8 mouse cellular contexts compared by ENCODE assay signal in the genomic region with DNA sequence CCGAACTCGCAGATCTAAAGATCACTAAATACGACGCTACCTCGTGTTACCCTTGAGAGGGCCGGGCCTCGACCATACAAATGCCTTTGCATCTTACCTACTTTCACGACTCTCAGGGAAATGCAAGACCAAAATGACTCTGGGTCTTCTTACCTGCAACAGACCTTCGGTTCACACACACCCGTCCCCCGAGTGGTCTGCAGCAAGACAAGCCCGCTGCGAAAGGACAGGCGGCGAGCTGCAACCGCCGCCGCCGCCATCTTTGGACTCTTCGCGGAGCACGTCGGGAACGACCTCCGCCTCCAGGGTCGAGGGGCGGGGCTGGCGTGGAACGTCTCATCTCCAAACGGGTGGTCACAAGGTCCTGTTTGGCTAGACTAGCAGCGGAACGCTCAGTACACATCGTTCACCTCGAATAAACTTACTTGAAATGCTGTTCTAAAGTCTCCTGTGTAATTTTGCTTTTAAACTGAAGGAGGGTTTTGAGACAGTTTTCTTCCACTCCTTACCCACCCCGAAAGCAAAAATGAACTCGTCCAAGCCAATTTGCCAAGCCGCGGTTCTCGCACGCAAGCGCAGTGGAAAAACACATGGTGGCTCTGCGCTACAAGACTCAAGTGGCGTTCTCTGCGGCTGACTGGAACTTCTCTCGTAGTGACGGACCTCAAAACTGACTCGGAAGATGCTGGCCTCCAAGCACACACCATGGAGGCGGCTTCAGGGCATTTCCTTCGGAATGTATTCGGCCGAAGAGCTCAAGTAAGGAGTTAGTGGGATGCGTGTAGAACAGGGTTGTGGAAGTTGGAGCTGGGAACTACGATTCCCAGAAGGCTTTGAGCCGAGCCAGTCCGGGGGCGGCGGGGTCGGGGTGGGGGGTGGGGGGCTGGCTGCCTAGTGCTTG. TPM values are rescaled to one million over a fixed set of nuclear protein-coding genes. Genes with fewer than 3 reads are reported as not detected.
DNase-seq lines count a peak whose midpoint lies in the region; ATAC-seq lines count a peak whose summit lies in the region.

Gene Ptcd3 (minus strand): TSS at position 270 of the 901 bp plus-strand sequence.
Gene Polr1a (plus strand): TSS at position 573 of the 901 bp plus-strand sequence.

- peak within 1 kb of the TSS; percentile 76 for H3K4me3 ChIP-seq in forebrain, embryonic 14.5 days (ENCODE audit: low read depth, low read length)
- H3K4me3 ChIP-seq in neural tube, embryonic 15.5 days (replicated peaks), result peak within 1 kb of the TSS; percentile 91

- no peaks in the 10 kb centered on the region for H3K27me3 ChIP-seq in forebrain, embryonic 14.5 days (replicated peaks; ENCODE audit: control insufficient read depth, insufficient read depth, low read length)
- no peaks in the 10 kb centered on the region for H3K27me3 ChIP-seq in neural tube, embryonic 15.5 days (replicated peaks)

- H3K27ac ChIP-seq in forebrain, embryonic 14.5 days (ENCODE audit: low read depth, low read length), result peak within 1 kb of the TSS; percentile 60; the same call in 1 of the 2 replicates
- peak within 1 kb of the TSS; percentile 80 for H3K27ac ChIP-seq in neural tube, embryonic 15.5 days (replicated peaks)

- peak within 1 kb of the TSS; percentile 71 for H3K9ac ChIP-seq in forebrain, embryonic 14.5 days (ENCODE audit: low read length)
- peak within 1 kb of the TSS; percentile 60 for H3K9ac ChIP-seq in neural tube, embryonic 15.5 days (replicated peaks)

- H3K4me1 ChIP-seq in forebrain, embryonic 14.5 days (ENCODE audit: control insufficient read depth, insufficient read depth, low read length), result peaks cover 3% of the 10 kb centered on the region; the same call in 1 of the 2 replicates
- peaks cover 29% of the 10 kb centered on the region for H3K4me1 ChIP-seq in neural tube, embryonic 15.5 days

- intact Hi-C loops in heart, postnatal 14 days (cut with DNase I), result no loop called here

- peak within 1 kb of the TSS; percentile 93 for H3K4me2 ChIP-seq in forebrain, embryonic 14.5 days (ENCODE audit: low read length)
- H3K4me2 ChIP-seq in neural tube, embryonic 15.5 days, result peak within 1 kb of the TSS; percentile 63

- ATAC-seq in forebrain, embryonic 14.5 days, result peak; percentile 95
- peak; percentile 95 for ATAC-seq in neural tube, embryonic 15.5 days (ENCODE audit: low FRiP score)

- no peaks in the 10 kb centered on the region for H3K9me3 ChIP-seq in forebrain, embryonic 14.5 days (replicated peaks; ENCODE audit: control insufficient read depth, low read length)
- no peaks in the 10 kb centered on the region for H3K9me3 ChIP-seq in neural tube, embryonic 15.5 days (replicated peaks)

- under 1% methylated on average over 58 of the region's 58 CpGs for WGBS in forebrain, embryonic 14.5 days
- under 1% methylated on average over 58 of the region's 58 CpGs for WGBS in neural tube, embryonic 15.5 days

- peak; percentile 93 for DNase-seq in ES-CJ7 (ENCODE audit: low read depth, low spot score)
- DNase-seq in cerebellum, adult 11 months, result peak; percentile 88
- peak; percentile 96 for DNase-seq in forebrain, embryonic 14.5 days (ENCODE audit: low spot score)
- DNase-seq in heart, postnatal 14 days, result peak; percentile 91 to 95
- DNase-seq in layer of hippocampus, adult 11-12 months (ENCODE audit: low spot score), result peak; percentile 91
- peak; percentile 87 to 91 for DNase-seq in lung, adult 18-20 months
- DNase-seq in testis, postnatal 14 days (ENCODE audit: low spot score), result peak; percentile 92

- peaks cover 23% of the 10 kb centered on the region for H3K36me3 ChIP-seq in forebrain, embryonic 14.5 days (ENCODE audit: control insufficient read depth, insufficient read depth, low read length)
- H3K36me3 ChIP-seq in neural tube, embryonic 15.5 days, result peaks cover 19% of the 10 kb centered on the region

RNA-seq across cellular contexts. Expression of gene Ptcd3, which starts in this region (rescaled TPM):
- 99.9 and 105 TPM in 2 replicates for polyA plus RNA-seq in forebrain, embryonic 14.5 days (2014; fragmentation: Nextera tagmentation; extraction: Ambion mirVana)
- 100 to 1,000 TPM; 123 TPM for total RNA-seq in heart, postnatal 14 days (2021)
- 78.4 and 84.1 TPM in 2 replicates for polyA plus RNA-seq in neural tube, embryonic 15.5 days (2015; fragmentation: Nextera tagmentation; extraction: Ambion mirVana)

RNA-seq across cellular contexts. Expression of gene Polr1a, which starts in this region (rescaled TPM):
- 10.4 and 14.3 TPM in 2 replicates for polyA plus RNA-seq in forebrain, embryonic 14.5 days (2014; fragmentation: Nextera tagmentation; extraction: Ambion mirVana)
- 10 to 100 TPM; 42.2 to 47.3 TPM for total RNA-seq in heart, postnatal 14 days (2021)
- 18.9 and 23.1 TPM in 2 replicates for polyA plus RNA-seq in neural tube, embryonic 15.5 days (2015; fragmentation: Nextera tagmentation; extraction: Ambion mirVana)

Comparison
In these comparisons a context has a peak if more than half of its experiments do, and no peak if none do; other contexts are left out.
1. Peak in every context shown above with its lines: DNase-seq, ATAC-seq, H3K4me3 ChIP-seq and H3K27ac ChIP-seq.